Mouse (Mus musculus) stomach, embryonic 16.5 days (tissue): ENCODE results near the gene Anp32b. TPM values are rescaled to one million over a fixed set of nuclear protein-coding genes. Genes with fewer than 3 reads are reported as not detected.

Experiments
- ATAC-seq: fragments of 200-750 bp; cut with Nextera tagmentation; 2 replicates; pipeline ENCODE4 v1.8.0; 2017; ENCODE audit warnings: moderate number of reproducible peaks, moderate TSS enrichment; ENCODE audit not compliant: insufficient read depth, low FRiP score
- H3K27ac ChIP-seq: fragments of 300-500 bp; sonication (generic); 2 replicates; pipeline ENCODE4 v1.5.1; 2014; ENCODE audit warnings: low read length
- H3K27me3 ChIP-seq: fragments of 300-500 bp; sonication (generic); 2 replicates; pipeline ENCODE4 v1.6.1; 2014; ENCODE audit warnings: low read length, control low read depth, mixed read lengths; ENCODE audit not compliant: control insufficient read depth, insufficient read depth
- H3K36me3 ChIP-seq: fragments of 300-500 bp; sonication (generic); 2 replicates; pipeline ENCODE4 v1.6.1; 2014; ENCODE audit warnings: low read length; ENCODE audit not compliant: control insufficient read depth, insufficient read depth
- H3K4me1 ChIP-seq: fragments of 300-500 bp; sonication (generic); 2 replicates; pipeline ENCODE4 v1.6.1; 2014; ENCODE audit warnings: low read length, control low read depth, mixed read lengths; ENCODE audit not compliant: control insufficient read depth, insufficient read depth
- H3K4me2 ChIP-seq: fragments of 300-500 bp; sonication (generic); 2 replicates; pipeline ENCODE4 v1.6.1; 2014; ENCODE audit warnings: low read depth, low read length, mixed read lengths
- H3K4me3 ChIP-seq: fragments of 300-500 bp; sonication (generic); replicated peaks from 2 replicates; pipeline ENCODE4 v1.5.1; 2014; ENCODE audit warnings: mild to moderate bottlenecking, low read length
- H3K9ac ChIP-seq: fragments of 300-500 bp; sonication (generic); 2 replicates; pipeline ENCODE4 v1.6.1; 2014; ENCODE audit warnings: low read length
- H3K9me3 ChIP-seq: fragments of 300-500 bp; sonication (generic); replicated peaks from 2 replicates; pipeline ENCODE4 v1.6.1; 2016; ENCODE audit warnings: low read length, control low read depth; ENCODE audit not compliant: control insufficient read depth
- WGBS: fragments of 180-500 bp; shearing (Covaris S2); extraction: QIAGEN DNeasy Blood & Tissue Kit; methylation state at CpG from one replicate; pipeline ENCODE4 v1.1.7; 2014; 5-methylcytosine and 5-hydroxymethylcytosine counted together
- polyA plus RNA-seq: library from polyadenylated mRNA; unstranded; fragments of >200 nt; fragmentation: Nextera tagmentation; extraction: Ambion mirVana; gene quantifications from 2 replicates; pipeline ENCODE4 v1.2.1, GENCODE M21; 2015

Anp32b gene
- polyA plus RNA-seq, 1 experiment from 2014 or later, result 201 TPM

- peak; percentile 41; the same call in 1 of the 2 replicates for ATAC-seq
- Histone ChIP-seq H3K9me3 (no peaks in the 10 kb centered on the region), H3K9ac (peak overlapping the region; percentile 100), H3K4me2 (peak overlapping the region; percentile 88), H3K4me3 (peak overlapping the region; percentile 92), H3K27ac (peak overlapping the region; percentile 99), H3K4me1 (peaks cover 36% of the 10 kb centered on the region), H3K36me3 (no peaks in the 10 kb centered on the region), H3K27me3 (no peaks in the 10 kb centered on the region)
- WGBS, result under 1% methylated on average over 101 of the region's 111 CpGs
These were observed 1.2 kb downstream of the Anp32b start for GRCm38 (mm10) chr4:46451758-46452480.

- H3K36me3 ChIP-seq, result no peaks in the 10 kb centered on the region
- no peaks in the 10 kb centered on the region for H3K27me3 ChIP-seq
- H3K4me2 ChIP-seq, result peak overlapping the region; percentile 88
- H3K4me3 ChIP-seq, result peak overlapping the region; percentile 92
- peak overlapping the region; percentile 99 for H3K27ac ChIP-seq
- H3K9me3 ChIP-seq, result no peaks in the 10 kb centered on the region
- WGBS, result under 1% methylated on average over 19 of the region's 19 CpGs
- peaks cover 36% of the 10 kb centered on the region for H3K4me1 ChIP-seq
- ATAC-seq, result peak; percentile 19; the same call in 1 of the 2 replicates
- H3K9ac ChIP-seq, result peak overlapping the region; percentile 100
These were observed 1.8 kb downstream of the Anp32b start for GRCm38 (mm10) chr4:46452481-46452850.

GRCm38 (mm10) chr4:46452855-46453719 is 2.4 kb downstream of the Anp32b start:
- 31% methylated on average over 13 of the region's 13 CpGs for WGBS
- no peaks in the 10 kb centered on the region for H3K9me3 ChIP-seq
- H3K9ac ChIP-seq, result peak overlapping the region; percentile 100
- H3K4me3 ChIP-seq, result peak overlapping the region; percentile 92
- H3K27ac ChIP-seq, result peak overlapping the region; percentile 99
- H3K27me3 ChIP-seq, result no peaks in the 10 kb centered on the region
- H3K4me1 ChIP-seq, result peaks cover 36% of the 10 kb centered on the region
- H3K4me2 ChIP-seq, result peak overlapping the region; percentile 88
- no peaks in the 10 kb centered on the region for H3K36me3 ChIP-seq
- no peak for ATAC-seq

- no peak for ATAC-seq
- no peak overlapping the region for H3K27ac ChIP-seq
- no peaks in the 10 kb centered on the region for H3K36me3 ChIP-seq
- no peak overlapping the region; the same call in 1 of the 2 replicates for H3K4me3 ChIP-seq
- 68% methylated on average over 5 of the region's 5 CpGs for WGBS
- H3K9ac ChIP-seq, result no peak overlapping the region
- H3K4me2 ChIP-seq, result peak overlapping the region; percentile 88
- no peaks in the 10 kb centered on the region for H3K9me3 ChIP-seq
- no peaks in the 10 kb centered on the region for H3K27me3 ChIP-seq
- H3K4me1 ChIP-seq, result peaks cover 33% of the 10 kb centered on the region
These were observed 3.6 kb downstream of the Anp32b start for GRCm38 (mm10) chr4:46454097-46454864.

- no peaks in the 10 kb centered on the region for H3K9me3 ChIP-seq
- H3K27me3 ChIP-seq, result no peaks in the 10 kb centered on the region
- no peak overlapping the region for H3K9ac ChIP-seq
- H3K27ac ChIP-seq, result no peak overlapping the region
- 75% methylated on average over 4 of the region's 4 CpGs for WGBS
- H3K4me1 ChIP-seq, result peaks cover 27% of the 10 kb centered on the region
- ATAC-seq, result no peak
- H3K4me2 ChIP-seq, result no peak overlapping the region
- peaks cover 3% of the 10 kb centered on the region; the same call in 1 of the 2 replicates for H3K36me3 ChIP-seq
- H3K4me3 ChIP-seq, result no peak overlapping the region
These were observed 6.1 kb downstream of the Anp32b start for GRCm38 (mm10) chr4:46456762-46457161.

- no peaks in the 10 kb centered on the region for H3K27me3 ChIP-seq
- no peak overlapping the region for H3K4me2 ChIP-seq
- H3K4me1 ChIP-seq, result peaks cover 27% of the 10 kb centered on the region
- no peak overlapping the region for H3K27ac ChIP-seq
- 85% methylated on average over 3 of the region's 3 CpGs for WGBS
- H3K4me3 ChIP-seq, result no peak overlapping the region
- no peaks in the 10 kb centered on the region for H3K9me3 ChIP-seq
- H3K36me3 ChIP-seq, result peaks cover 3% of the 10 kb centered on the region; the same call in 1 of the 2 replicates
- no peak overlapping the region for H3K9ac ChIP-seq
- ATAC-seq, result no peak
These were observed 6.5 kb downstream of the Anp32b start for GRCm38 (mm10) chr4:46457186-46457585.

GRCm38 (mm10) chr4:46458411-46458810 is 7.7 kb downstream of the Anp32b start:
- H3K9me3 ChIP-seq, result no peaks in the 10 kb centered on the region
- no peak overlapping the region for H3K4me3 ChIP-seq
- H3K27ac ChIP-seq, result no peak overlapping the region
- no peak for ATAC-seq
- H3K4me1 ChIP-seq, result peaks cover 19% of the 10 kb centered on the region
- H3K9ac ChIP-seq, result no peak overlapping the region
- no peak overlapping the region for H3K4me2 ChIP-seq
- H3K27me3 ChIP-seq, result no peaks in the 10 kb centered on the region
- WGBS, result 79% methylated on average over 2 of the region's 2 CpGs
- H3K36me3 ChIP-seq, result peaks cover 9% of the 10 kb centered on the region; the same call in 1 of the 2 replicates

GRCm38 (mm10) chr4:46463130-46463830 is 12.6 kb downstream of the Anp32b start:
- Histone ChIP-seq H3K4me2 (no peak overlapping the region), H3K9ac (no peak overlapping the region), H3K9me3 (no peaks in the 10 kb centered on the region), H3K27me3 (no peaks in the 10 kb centered on the region), H3K27ac (no peak overlapping the region), H3K4me1 (no peaks in the 10 kb centered on the region), H3K4me3 (no peak overlapping the region), H3K36me3 (peaks cover 23% of the 10 kb centered on the region)
- peak; percentile 25; the same call in 1 of the 2 replicates for ATAC-seq
- WGBS, result 86% methylated on average over 7 of the region's 7 CpGs
